Mouse (Mus musculus): ENCODE data around the gene Gse1.

- no peak for TF ChIP-seq CTCF (IDR thresholded peaks at IDR 0.05 in 2 of 3, conservative IDR thresholded peaks at IDR 0.05 in 1 of 3; ENCODE audit: control insufficient read depth in 1 of 3, insufficient read depth in 1 of 3, low read depth in 2 of 3, low read length in 3 of 3, poor library complexity in 1 of 3, severe bottlenecking in 1 of 3)
- TF ChIP-seq HCFC1 (IDR thresholded peaks at IDR 0.05; ENCODE audit: low read depth, low read length) = no peak
- TF ChIP-seq CHD1 (IDR thresholded peaks at IDR 0.05; ENCODE audit: low read depth, low read length) = no peak
- TF ChIP-seq POLR2A (IDR thresholded peaks at IDR 0.05; ENCODE audit: control insufficient read depth in 1 of 2, insufficient read depth in 1 of 2, low read depth in 1 of 2, low read length in 2 of 2, poor library complexity in 1 of 2) = no peak
- TF ChIP-seq SIN3A (IDR thresholded peaks at IDR 0.05; ENCODE audit: low read length) = no peak
- no peak for TF ChIP-seq USF1 (IDR thresholded peaks at IDR 0.05; ENCODE audit: low read depth, low read length)
These were observed 138.6 kb downstream of the Gse1 start for GRCm38 (mm10) chr8:120366840-120367239.

Measured in MEL (cell line).